Mouse (Mus musculus): ENCODE data around the gene Gjd2.
A peak's percentile ranks its signal among the peaks of the same experiment; 100 is the strongest.

Gjd2 gene

DNA sequence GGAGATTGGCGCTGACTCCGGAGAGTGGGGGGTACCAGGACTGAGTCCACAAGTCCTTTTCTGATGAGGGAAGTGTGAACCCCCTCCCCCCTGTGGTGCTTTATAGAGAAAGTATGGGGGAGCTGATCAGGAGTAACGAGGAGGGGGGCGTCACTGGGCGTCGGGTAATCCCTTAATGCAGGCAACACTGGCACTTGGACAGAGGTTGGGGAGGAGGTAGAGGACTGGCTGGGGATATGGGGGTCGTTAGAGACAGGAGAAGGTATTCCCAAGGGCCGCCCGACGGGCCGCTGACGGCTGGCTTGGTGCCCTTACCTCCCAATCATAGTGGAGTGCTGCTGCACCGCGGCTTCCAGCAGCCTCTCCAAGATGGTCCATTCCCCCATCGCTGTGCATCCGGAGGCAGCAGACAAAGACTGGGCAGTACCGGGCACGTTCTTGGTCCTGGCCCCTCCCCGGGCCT is 639 bp downstream of the Gjd2 start:
- no peak for DNase-seq (ENCODE audit: low read depth, low spot score)

GRCm38 (mm10) chr2:114011838-114012237 is 1.6 kb downstream of the Gjd2 start:
- DNase-seq (ENCODE audit: low read depth, low spot score) = peak; percentile 3

- DNase-seq (ENCODE audit: low read depth, low spot score) = no peak
These were observed 5.1 kb downstream of the Gjd2 start for GRCm38 (mm10) chr2:114008321-114008720.

- DNase-seq (ENCODE audit: low read depth, low spot score) = no peak
These were observed 15.9 kb downstream of the Gjd2 start for GRCm38 (mm10) chr2:113997484-113997883.

DNA sequence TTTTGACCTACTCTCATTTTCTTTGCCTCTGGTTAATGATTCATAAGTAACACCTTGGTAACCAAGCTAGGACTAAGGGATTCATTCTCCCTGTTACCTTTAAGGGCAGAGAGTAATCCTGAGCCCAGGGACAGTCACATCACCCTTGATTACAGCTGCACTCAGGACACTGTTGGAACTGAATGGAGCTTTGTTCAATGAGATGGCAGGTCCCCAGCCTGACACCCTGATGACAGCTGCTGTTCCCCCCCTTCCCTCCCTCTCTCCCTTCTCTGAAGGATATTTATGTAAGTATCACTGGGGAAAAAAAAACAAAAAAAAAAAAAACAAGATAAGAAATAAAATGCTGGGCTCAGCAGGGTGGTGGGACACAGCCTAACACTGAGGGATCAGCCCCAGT is 16.5 kb downstream of the Gjd2 start:
- no peak for DNase-seq (ENCODE audit: low read depth, low spot score)

DNA sequence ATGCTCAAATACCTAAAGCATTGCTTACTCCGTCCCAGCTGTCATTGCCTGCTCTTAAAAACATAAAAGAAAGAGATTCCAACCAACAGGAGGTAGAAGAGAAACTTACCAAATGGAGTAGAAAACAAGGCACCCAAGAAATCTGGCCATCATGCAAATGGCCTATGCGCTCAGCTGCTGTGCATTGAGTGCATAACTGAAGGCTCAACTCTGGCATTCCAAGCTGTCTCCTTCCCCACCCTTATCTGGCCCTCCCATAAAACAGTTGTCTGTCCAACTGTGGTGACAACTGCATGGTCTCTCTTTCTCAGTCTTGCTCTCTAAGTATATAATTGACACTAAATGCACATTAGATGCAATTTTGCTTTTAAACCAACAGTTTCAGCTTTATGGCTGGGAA is 28.5 kb downstream of the Gjd2 start:
- no peak for DNase-seq (ENCODE audit: low read depth, low spot score)

- no peak for DNase-seq (ENCODE audit: low read depth, low spot score)
These were observed 32.8 kb downstream of the Gjd2 start for GRCm38 (mm10) chr2:113980664-113981063.

DNA sequence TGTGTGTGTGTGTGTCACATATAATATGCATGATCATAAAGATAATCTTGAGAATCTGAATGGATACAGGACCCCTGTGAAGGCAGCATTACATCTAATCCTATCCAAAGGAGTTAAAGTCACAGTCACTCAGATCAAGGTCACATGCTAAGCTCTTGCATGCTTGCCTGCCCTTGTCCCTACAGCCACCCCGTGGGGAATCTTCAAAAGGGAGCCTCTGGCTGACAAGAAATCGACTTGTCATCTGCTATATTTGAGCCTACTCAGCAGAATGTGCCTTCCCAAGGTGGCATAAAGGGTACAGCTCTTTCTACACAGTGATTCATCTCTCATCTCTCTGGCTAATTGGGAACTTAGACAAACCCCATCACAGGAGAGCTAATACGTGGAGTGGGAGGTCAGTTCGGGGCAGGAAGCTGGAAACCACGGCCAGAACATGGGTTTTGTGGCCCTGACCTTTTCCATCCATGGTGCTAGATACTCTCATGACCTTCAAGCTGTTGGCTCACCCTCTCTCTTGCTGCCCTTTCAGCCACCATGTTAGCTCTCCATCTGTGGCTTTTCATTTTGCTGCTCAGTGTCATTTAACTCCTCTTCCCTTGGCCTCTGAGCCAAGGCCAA is 35.2 kb downstream of the Gjd2 start:
- DNase-seq (ENCODE audit: low read depth, low spot score) = no peak

- no peak for DNase-seq (ENCODE audit: low read depth, low spot score)
These were observed 39.5 kb downstream of the Gjd2 start for GRCm38 (mm10) chr2:113973950-113974349.

- DNase-seq (ENCODE audit: low read depth, low spot score) = peak; percentile 15
These were observed 47.0 kb downstream of the Gjd2 start for GRCm38 (mm10) chr2:113966421-113966820.

All from CD4-positive helper T cell, adult 2 months (primary cell).